Mouse (Mus musculus): ENCODE results near the gene Dmrtb1.

- no peak for TF ChIP-seq GATA1 (IDR thresholded peaks at IDR 0.05; ENCODE audit: borderline replicate concordance, low read length)
- no peak for TF ChIP-seq FLI1 (IDR thresholded peaks at IDR 0.05; ENCODE audit: low read length)
Measured at GRCm38 (mm10) chr4:107720043-107720830, 36.2 kb upstream of the Dmrtb1 start.

Measured in megakaryocyte, embryonic 14.5 days (primary cell).